Mouse (Mus musculus) testis, adult 2 months (tissue): Measurements from ENCODE around the gene Gm21913. TPM values are rescaled to one million over a fixed set of nuclear protein-coding genes. Genes with fewer than 3 reads are reported as not detected.
"Not testable (repeated sequence)": the region's sequence is repeated elsewhere in the genome, so short reads cannot be mapped to it uniquely, and the experiment has no call there.

ENCODE experiments used
- H3K27ac ChIP-seq: fragments of 200-500 bp; 2 replicates; pipeline ENCODE4 v1.5.1; 2012; ENCODE audit warnings: low read depth, low read length; ENCODE audit not compliant: control insufficient read depth, insufficient read depth
- H3K27me3 ChIP-seq: fragments of 200-500 bp; 2 replicates; pipeline ENCODE4 v1.6.1; 2012; ENCODE audit warnings: mild to moderate bottlenecking, low read length, moderate library complexity; ENCODE audit not compliant: control insufficient read depth, insufficient read depth
- H3K36me3 ChIP-seq: fragments of 200-500 bp; 2 replicates; pipeline ENCODE4 v1.6.1; 2012; ENCODE audit warnings: mild to moderate bottlenecking, low read length; ENCODE audit not compliant: control insufficient read depth, insufficient read depth
- H3K4me1 ChIP-seq: fragments of 200-500 bp; 2 replicates; pipeline ENCODE4 v1.6.1; 2012; ENCODE audit warnings: low read length; ENCODE audit not compliant: control insufficient read depth, insufficient read depth
- H3K4me3 ChIP-seq: fragments of 200-500 bp; 2 replicates; pipeline ENCODE4 v1.5.1; 2012; ENCODE audit warnings: low read depth, mild to moderate bottlenecking, low read length, moderate library complexity, mixed read lengths; ENCODE audit not compliant: control insufficient read depth
- polyA plus RNA-seq: library from polyadenylated mRNA; depleted of rRNA; stranded (reverse); fragments of >200 nt; gene quantifications from 2 replicates; pipeline ENCODE4 v1.2.3, GENCODE M21; 2012; rRNA removed

Gene Gm21913
- polyA plus RNA-seq = not detected in 2 replicates

DNA sequence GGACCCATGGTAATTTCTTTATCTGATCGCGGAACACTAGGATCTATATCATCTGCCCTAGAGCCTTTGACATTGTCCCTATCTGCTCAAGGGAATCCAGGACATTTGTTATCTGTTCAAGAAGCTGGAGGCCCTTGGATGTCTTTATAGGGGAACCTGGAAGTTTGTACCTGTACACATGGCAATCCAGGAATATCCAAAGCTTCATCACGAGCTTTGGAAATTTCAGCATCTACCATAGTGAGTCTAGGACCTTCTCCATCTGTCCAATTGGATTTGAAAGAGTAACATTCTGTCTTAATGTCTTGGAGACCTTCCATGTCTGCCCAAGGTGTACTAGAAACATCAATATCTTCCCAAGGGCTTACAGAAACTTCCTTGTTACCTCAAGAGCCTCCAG, at the start of gene Gm21913:
Gene Gm21913, plus strand, starts transcription at position 301 of the 400 bp plus-strand sequence.
- H3K4me1 ChIP-seq, H3K4me3 ChIP-seq, H3K27ac ChIP-seq, H3K36me3 ChIP-seq, H3K27me3 ChIP-seq: not testable (repeated sequence)

Other genes with a start within 250 kb of the Gm21913 start
- gene Gm29110, start 153.4 kb upstream of the Gm21913 start, polyA plus RNA-seq = 1.0 TPM in 1 of 2 replicates, not detected in the other